Mouse (Mus musculus): ENCODE data around the gene Ap1m2.

GRCm38 (mm10) chr9:21305065-21305464, 7.1 kb downstream of the Ap1m2 start:
- TF ChIP-seq CTCF (IDR thresholded peaks at IDR 0.05; ENCODE audit: borderline replicate concordance, extremely low read depth, insufficient read depth, insufficient read length), result no peak
- no peak for TF ChIP-seq POLR2A (IDR thresholded peaks at IDR 0.05; ENCODE audit: borderline replicate concordance, extremely low read depth, insufficient read depth, insufficient read length, poor library complexity, severe bottlenecking)

All from brain, embryonic 14.5 days (tissue).